Mouse (Mus musculus) embryonic facial prominence, embryonic 11.5 days (tissue): ENCODE data around the gene Erc2. TPM values are rescaled to one million over a fixed set of nuclear protein-coding genes. Genes with fewer than 3 reads are reported as not detected.

ENCODE experiments used
- ATAC-seq: fragments of 200-750 bp; cut with Nextera tagmentation; replicated peaks from 2 replicates; pipeline ENCODE4 v1.8.0; 2017; ENCODE audit warnings: low read depth; ENCODE audit not compliant: insufficient number of reproducible peaks, low FRiP score, low TSS enrichment
- DNase-seq: peaks from one replicate; pipeline ENCODE4 v3.0.0-alpha.2; 2015; ENCODE audit warnings: low spot score
- H3K27ac ChIP-seq: fragments of 300-500 bp; sonication (generic); replicated peaks from 2 replicates; pipeline ENCODE4 v1.5.1; 2014; ENCODE audit warnings: mild to moderate bottlenecking, low read depth, low read length, control low read depth
- H3K27me3 ChIP-seq: fragments of 300-500 bp; sonication (generic); 2 replicates; pipeline ENCODE4 v1.6.1; 2014; ENCODE audit warnings: mild to moderate bottlenecking, low read length, moderate library complexity, mixed read lengths; ENCODE audit not compliant: control insufficient read depth, insufficient read depth
- H3K36me3 ChIP-seq: fragments of 300-500 bp; sonication (generic); replicated peaks from 2 replicates; pipeline ENCODE4 v1.6.1; 2014; ENCODE audit warnings: low read depth, mild to moderate bottlenecking, low read length, moderate library complexity, mixed read lengths; ENCODE audit not compliant: control insufficient read depth, insufficient read depth
- H3K4me1 ChIP-seq: fragments of 300-500 bp; sonication (generic); 2 replicates; pipeline ENCODE4 v1.6.1; 2014; ENCODE audit warnings: low read length, mixed read lengths; ENCODE audit not compliant: control insufficient read depth, insufficient read depth
- H3K4me2 ChIP-seq: fragments of 300-500 bp; sonication (generic); 2 replicates; pipeline ENCODE4 v1.6.1; 2014; ENCODE audit warnings: low read depth, mild to moderate bottlenecking, control low read depth, low read length, moderate library complexity
- H3K4me3 ChIP-seq: fragments of 300-500 bp; sonication (generic); 2 replicates; pipeline ENCODE4 v1.5.1; 2014; ENCODE audit warnings: low read depth, low read length, control low read depth
- H3K9ac ChIP-seq: fragments of 300-500 bp; sonication (generic); replicated peaks from 2 replicates; pipeline ENCODE4 v1.6.1; 2014; ENCODE audit warnings: mild to moderate bottlenecking, control low read depth, low read length
- H3K9me3 ChIP-seq: fragments of 300-500 bp; sonication (generic); replicated peaks from 2 replicates; pipeline ENCODE4 v1.6.1; 2016; ENCODE audit warnings: mild to moderate bottlenecking, low read length, inconsistent platforms, mixed read lengths; ENCODE audit not compliant: control insufficient read depth
- WGBS: fragments of 180-500 bp; shearing (Covaris S2); extraction: QIAGEN DNeasy Blood & Tissue Kit; methylation state at CpG from one replicate; pipeline ENCODE4 v1.1.7; 2014; 5-methylcytosine and 5-hydroxymethylcytosine counted together
- polyA plus RNA-seq: library from polyadenylated mRNA; unstranded; fragments of >200 nt; fragmentation: Nextera tagmentation; extraction: Ambion mirVana; gene quantifications from 2 replicates; pipeline ENCODE4 v1.2.1, GENCODE M21; 2014

Gene Erc2
- polyA plus RNA-seq, 1 experiment from 2014 or later, result 5.2 TPM

DNA sequence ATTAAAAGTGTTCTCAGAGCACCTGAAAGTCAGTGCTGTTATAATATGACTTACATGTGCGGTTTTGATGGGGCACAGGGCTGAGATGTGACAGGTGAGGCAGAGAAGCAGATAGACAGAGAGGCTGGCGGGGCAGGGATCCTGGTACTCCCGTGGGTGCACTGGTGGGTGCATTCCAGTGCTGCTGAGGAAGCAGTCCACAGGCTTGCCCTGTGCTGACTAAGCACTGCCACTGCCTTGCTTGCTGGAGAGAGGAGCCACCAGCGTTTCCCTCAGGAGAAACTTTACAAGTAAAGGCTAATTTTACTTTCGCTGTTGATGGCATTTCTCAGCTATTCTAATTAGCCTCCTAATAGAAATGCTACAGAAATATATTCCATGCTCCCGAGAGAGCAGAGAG, 45.9 kb downstream of the Erc2 start:
- DNase-seq, result no peak
- H3K9ac ChIP-seq, result no peak overlapping the region
- H3K27ac ChIP-seq, result no peak overlapping the region
- H3K9me3 ChIP-seq, result no peaks in the 10 kb centered on the region
- H3K4me1 ChIP-seq, result no peaks in the 10 kb centered on the region
- H3K36me3 ChIP-seq, result no peaks in the 10 kb centered on the region
- H3K4me2 ChIP-seq, result no peak overlapping the region
- no peak overlapping the region for H3K4me3 ChIP-seq
- WGBS, result 74% methylated on average over 6 of the region's 6 CpGs
- H3K27me3 ChIP-seq, result no peaks in the 10 kb centered on the region
- no peak for ATAC-seq

DNA sequence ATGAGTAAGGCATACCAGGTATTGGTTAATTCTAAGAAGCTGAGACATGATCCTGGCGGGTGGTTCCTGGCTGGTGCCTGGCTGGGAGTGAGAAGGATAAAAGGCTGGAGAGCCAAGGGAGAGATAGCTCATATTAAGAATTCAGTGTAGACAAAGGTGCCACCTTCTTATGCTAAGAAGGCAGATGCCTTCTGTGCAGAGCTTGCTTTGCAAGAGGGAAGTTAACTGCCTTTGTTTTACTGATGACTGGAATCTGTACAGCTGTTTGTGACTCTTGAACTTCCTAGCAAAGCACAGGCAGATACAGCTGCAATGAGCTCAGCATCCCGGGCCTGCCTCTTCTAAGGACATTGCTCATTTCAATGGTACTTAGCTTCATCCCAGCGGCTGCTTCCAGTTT, 47.7 kb downstream of the Erc2 start:
- Histone ChIP-seq H3K9ac (no peak overlapping the region), H3K36me3 (no peaks in the 10 kb centered on the region), H3K27ac (no peak overlapping the region), H3K4me2 (no peak overlapping the region), H3K4me3 (no peak overlapping the region), H3K9me3 (no peaks in the 10 kb centered on the region), H3K4me1 (no peaks in the 10 kb centered on the region), H3K27me3 (no peaks in the 10 kb centered on the region)
- WGBS, result 72% methylated on average over 3 of the region's 3 CpGs
- DNase-seq (no peak), ATAC-seq (no peak)

DNA sequence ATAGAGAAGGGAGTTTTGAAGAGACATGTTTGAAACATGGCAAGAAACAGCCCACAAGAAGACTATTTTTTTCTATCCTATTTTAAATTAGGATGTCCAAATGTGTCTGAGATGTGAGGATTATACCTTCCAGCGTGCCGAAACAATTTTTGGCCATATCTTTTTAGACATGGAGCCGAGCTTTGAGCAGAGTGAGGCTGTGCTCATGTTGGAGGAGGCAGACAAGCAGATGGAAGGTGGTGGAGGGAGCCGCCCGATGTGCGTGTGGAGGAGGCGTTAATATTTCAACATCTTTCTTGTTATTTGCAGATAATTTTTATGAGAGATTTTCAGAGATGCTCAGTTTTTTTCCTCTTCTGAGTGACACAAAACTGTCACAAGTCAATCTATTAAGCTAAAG, 50.5 kb downstream of the Erc2 start:
- no peak for ATAC-seq
- 92% methylated on average over 7 of the region's 7 CpGs for WGBS
- Histone ChIP-seq H3K27ac (no peak overlapping the region), H3K4me2 (no peak overlapping the region), H3K4me1 (no peaks in the 10 kb centered on the region), H3K9ac (no peak overlapping the region), H3K4me3 (no peak overlapping the region), H3K36me3 (no peaks in the 10 kb centered on the region), H3K27me3 (no peaks in the 10 kb centered on the region), H3K9me3 (no peaks in the 10 kb centered on the region)
- DNase-seq, result no peak

DNA sequence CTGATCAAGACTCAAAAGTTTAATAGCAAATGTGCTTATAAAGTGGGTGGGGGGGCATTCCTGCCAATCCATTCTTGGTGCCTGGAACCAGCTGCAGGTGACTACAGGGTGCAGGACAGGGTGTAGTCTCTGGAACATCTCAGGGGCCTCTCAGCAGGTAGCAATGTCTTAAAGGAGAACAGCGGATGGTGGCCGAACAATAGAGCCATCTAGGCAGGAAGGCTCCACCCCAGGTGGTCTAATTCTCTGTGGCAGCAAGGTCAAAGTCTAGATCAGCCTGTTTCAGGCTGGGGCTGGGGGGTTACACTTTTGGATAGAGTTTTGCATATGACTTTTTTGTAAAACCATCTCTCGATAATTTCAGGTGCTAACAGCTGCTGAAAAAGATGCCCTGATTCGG, 51.9 kb downstream of the Erc2 start:
- ATAC-seq (no peak), DNase-seq (no peak)
- Histone ChIP-seq H3K27ac (no peak overlapping the region), H3K4me3 (no peak overlapping the region), H3K9ac (no peak overlapping the region), H3K4me2 (no peak overlapping the region), H3K27me3 (no peaks in the 10 kb centered on the region), H3K4me1 (no peaks in the 10 kb centered on the region), H3K36me3 (no peaks in the 10 kb centered on the region), H3K9me3 (no peaks in the 10 kb centered on the region)
- WGBS, result 65% methylated on average over 4 of the region's 4 CpGs

DNA sequence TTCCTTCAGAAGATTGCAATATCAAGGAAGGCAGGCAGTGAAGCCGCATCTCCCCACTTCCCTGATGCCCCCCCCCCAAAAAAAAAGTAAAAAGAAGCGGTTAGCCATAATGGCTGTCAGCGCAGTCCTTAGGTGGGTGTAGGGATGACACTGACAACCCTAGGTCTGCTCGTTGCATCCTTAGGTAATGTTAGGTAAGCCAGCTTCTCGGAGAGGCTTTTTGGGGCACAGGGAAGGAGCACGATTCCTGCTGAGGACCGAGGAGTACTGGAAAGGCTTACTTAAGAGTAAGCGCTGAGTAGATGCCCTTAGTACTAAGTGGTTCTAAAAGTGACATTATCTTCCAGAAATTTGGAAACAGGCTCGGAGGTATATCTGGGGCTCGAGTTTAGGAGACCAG, 52.3 kb downstream of the Erc2 start:
- WGBS, result 82% methylated on average over 10 of the region's 10 CpGs
- no peaks in the 10 kb centered on the region for H3K9me3 ChIP-seq

GRCm38 (mm10) chr14:27675071-27675470, 52.8 kb downstream of the Erc2 start:
- no peak overlapping the region for H3K9ac ChIP-seq
- no peak for ATAC-seq

More for the DNA sequence above, 52.3 kb downstream of the Erc2 start:
- Histone ChIP-seq H3K4me3 (no peak overlapping the region), H3K36me3 (no peaks in the 10 kb centered on the region), H3K4me2 (no peak overlapping the region), H3K27me3 (no peaks in the 10 kb centered on the region), H3K27ac (no peak overlapping the region), H3K4me1 (no peaks in the 10 kb centered on the region), H3K9ac (no peak overlapping the region)
- no peak for ATAC-seq
- DNase-seq, result no peak

DNA sequence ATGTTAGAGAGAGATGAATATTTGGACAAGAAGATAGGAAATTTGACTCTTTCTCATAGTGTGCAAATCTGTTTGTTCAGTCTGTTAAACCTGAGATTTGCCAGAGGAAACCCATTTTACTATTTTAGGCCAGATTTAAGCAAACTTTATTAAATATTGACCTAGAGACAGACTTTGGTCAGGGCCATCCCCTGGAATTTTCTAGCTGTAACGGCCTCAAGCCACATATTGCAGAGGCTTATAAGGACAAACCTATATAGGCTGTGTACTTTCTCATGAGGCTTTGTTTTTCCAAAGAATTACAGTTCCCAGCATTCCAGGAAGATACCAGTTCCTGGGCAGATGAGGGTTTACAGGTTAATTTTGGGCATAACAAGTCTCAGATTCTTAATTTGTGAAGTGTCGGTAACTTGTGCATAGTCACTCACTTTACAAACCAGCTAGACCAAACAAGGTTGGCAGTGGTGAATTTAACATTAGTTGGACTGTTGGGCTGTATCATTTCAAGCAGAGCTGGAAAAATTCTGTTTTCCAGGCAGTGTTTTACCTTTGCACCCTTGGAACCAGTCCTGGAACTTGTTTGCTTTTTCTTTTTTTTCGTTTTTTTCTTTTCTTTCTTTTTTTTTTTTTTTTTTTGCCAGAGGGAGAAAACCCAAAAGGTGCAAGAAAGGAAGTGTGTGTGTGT, 60.3 kb downstream of the Erc2 start:
- no peak for DNase-seq
- Histone ChIP-seq H3K27ac (no peak overlapping the region), H3K9me3 (no peaks in the 10 kb centered on the region), H3K27me3 (no peaks in the 10 kb centered on the region), H3K9ac (no peak overlapping the region), H3K4me1 (no peaks in the 10 kb centered on the region), H3K4me2 (no peak overlapping the region), H3K36me3 (no peaks in the 10 kb centered on the region), H3K4me3 (no peak overlapping the region)
- ATAC-seq, result no peak
- WGBS, result 79% methylated on average over 3 of the region's 3 CpGs

More at GRCm38 (mm10) chr14:27675071-27675470, 52.8 kb downstream of the Erc2 start:
- no peak overlapping the region for H3K4me2 ChIP-seq
- 89% methylated on average over 6 of the region's 6 CpGs for WGBS
- no peak for DNase-seq
- no peak overlapping the region for H3K4me3 ChIP-seq
- H3K9me3 ChIP-seq, result no peaks in the 10 kb centered on the region
- H3K27me3 ChIP-seq, result no peaks in the 10 kb centered on the region
- no peaks in the 10 kb centered on the region for H3K4me1 ChIP-seq
- no peaks in the 10 kb centered on the region for H3K36me3 ChIP-seq
- no peak overlapping the region for H3K27ac ChIP-seq

DNA sequence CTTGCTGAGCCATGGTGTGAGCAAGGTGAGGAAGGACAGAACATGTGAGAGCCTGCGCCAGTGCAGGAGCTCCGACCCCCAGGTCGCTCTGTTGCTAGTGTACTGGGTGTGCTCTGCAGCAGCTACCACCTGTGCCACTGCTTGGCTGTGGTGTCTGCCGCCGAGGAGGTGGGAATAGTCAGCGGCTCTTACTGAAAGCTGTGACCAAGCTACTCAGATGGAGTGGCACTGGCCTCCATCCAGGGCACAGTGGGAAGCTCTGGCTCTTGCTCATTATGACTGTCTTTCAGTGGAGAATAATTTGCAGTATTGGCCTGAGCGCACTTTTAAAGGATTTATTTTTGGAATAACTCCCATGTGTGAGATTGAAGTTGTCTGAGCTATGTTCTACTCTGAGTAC, 73.6 kb downstream of the Erc2 start:
- Histone ChIP-seq H3K9me3 (no peaks in the 10 kb centered on the region), H3K4me1 (no peaks in the 10 kb centered on the region), H3K9ac (no peak overlapping the region), H3K36me3 (no peaks in the 10 kb centered on the region), H3K4me2 (no peak overlapping the region), H3K27ac (no peak overlapping the region), H3K27me3 (no peaks in the 10 kb centered on the region), H3K4me3 (no peak overlapping the region)
- 95% methylated on average over 7 of the region's 7 CpGs for WGBS
- no peak for ATAC-seq
- DNase-seq, result no peak
